Mouse (Mus musculus) midbrain, embryonic 11.5 days (tissue): ENCODE results near the gene Ddx43. TPM values are rescaled to one million over a fixed set of nuclear protein-coding genes. Genes with fewer than 3 reads are reported as not detected.

Experiments
- ATAC-seq: fragments of 200-750 bp; cut with Nextera tagmentation; 2 replicates; pipeline ENCODE4 v1.8.0; 2017; ENCODE audit warnings: moderate TSS enrichment, moderate library complexity; ENCODE audit not compliant: low FRiP score
- DNase-seq: peaks from one replicate; pipeline ENCODE4 v3.0.0; 2015; ENCODE audit warnings: low spot score; ENCODE audit errors: missing footprints
- H3K27ac ChIP-seq: fragments of 300-500 bp; sonication (generic); 2 replicates; pipeline ENCODE4 v1.5.1; 2014; ENCODE audit warnings: low read depth, low read length
- H3K27me3 ChIP-seq: fragments of 300-500 bp; sonication (generic); 2 replicates; pipeline ENCODE4 v1.6.1; 2014; ENCODE audit warnings: mild to moderate bottlenecking, low read length, moderate library complexity, mixed read lengths; ENCODE audit not compliant: control insufficient read depth, insufficient read depth
- H3K36me3 ChIP-seq: fragments of 300-500 bp; sonication (generic); 2 replicates; pipeline ENCODE4 v1.6.1; 2014; ENCODE audit warnings: mild to moderate bottlenecking, low read length, moderate library complexity, mixed read lengths; ENCODE audit not compliant: control insufficient read depth, insufficient read depth
- H3K4me1 ChIP-seq: fragments of 300-500 bp; sonication (generic); 2 replicates; pipeline ENCODE4 v1.6.1; 2014; ENCODE audit warnings: low read length; ENCODE audit not compliant: control insufficient read depth, insufficient read depth
- H3K4me2 ChIP-seq: fragments of 300-500 bp; sonication (generic); 2 replicates; pipeline ENCODE4 v1.6.1; 2014; ENCODE audit warnings: mild to moderate bottlenecking, moderate library complexity
- H3K4me3 ChIP-seq: fragments of 300-500 bp; sonication (generic); 2 replicates; pipeline ENCODE4 v1.5.1; 2014; ENCODE audit warnings: low read depth, low read length
- H3K9ac ChIP-seq: fragments of 300-500 bp; sonication (generic); 2 replicates; pipeline ENCODE4 v1.6.1; 2014; ENCODE audit warnings: low read length
- H3K9me3 ChIP-seq: fragments of 300-500 bp; sonication (generic); 2 replicates; pipeline ENCODE4 v1.6.1; 2016; ENCODE audit warnings: low read length; ENCODE audit not compliant: control insufficient read depth
- WGBS: fragments of 180-500 bp; shearing (Covaris S2); extraction: QIAGEN DNeasy Blood & Tissue Kit; methylation state at CpG from one replicate; pipeline ENCODE4 v1.1.7; 2014; 5-methylcytosine and 5-hydroxymethylcytosine counted together
- polyA plus RNA-seq: library from polyadenylated mRNA; unstranded; fragments of >200 nt; fragmentation: Nextera tagmentation; extraction: Ambion mirVana; gene quantifications from 2 replicates; pipeline ENCODE4 v1.2.1, GENCODE M21; 2014

The Ddx43 gene
- polyA plus RNA-seq, 1 experiment from 2014 or later = 0.56 TPM

- H3K27ac ChIP-seq = no peak overlapping the region
- WGBS = 85% methylated on average over 4 of the region's 4 CpGs
- no peak for ATAC-seq
Measured at GRCm38 (mm10) chr9:78428870-78429432, 33.4 kb downstream of the Ddx43 start.

GRCm38 (mm10) chr9:78429551-78429950 lies 34.0 kb downstream of the Ddx43 start:
- no peaks in the 10 kb centered on the region for H3K9me3 ChIP-seq
- no peaks in the 10 kb centered on the region for H3K36me3 ChIP-seq
- no peak overlapping the region for H3K27ac ChIP-seq
- H3K4me1 ChIP-seq = no peaks in the 10 kb centered on the region
- DNase-seq = no peak
- H3K4me3 ChIP-seq = no peak overlapping the region
- no peak overlapping the region for H3K4me2 ChIP-seq
- ATAC-seq = no peak
- H3K27me3 ChIP-seq = no peaks in the 10 kb centered on the region
- no peak overlapping the region for H3K9ac ChIP-seq
- WGBS = 68% methylated on average over 2 of the region's 2 CpGs

More at GRCm38 (mm10) chr9:78428870-78429432, 33.4 kb downstream of the Ddx43 start:
- Histone ChIP-seq H3K27me3 (no peaks in the 10 kb centered on the region), H3K4me1 (no peaks in the 10 kb centered on the region), H3K9me3 (no peaks in the 10 kb centered on the region), H3K4me2 (no peak overlapping the region), H3K9ac (no peak overlapping the region), H3K4me3 (no peak overlapping the region), H3K36me3 (no peaks in the 10 kb centered on the region)
- DNase-seq = no peak

- Histone ChIP-seq H3K4me3 (no peak overlapping the region), H3K9me3 (no peaks in the 10 kb centered on the region), H3K36me3 (no peaks in the 10 kb centered on the region), H3K27me3 (no peaks in the 10 kb centered on the region), H3K4me1 (no peaks in the 10 kb centered on the region), H3K4me2 (no peak overlapping the region), H3K27ac (no peak overlapping the region), H3K9ac (no peak overlapping the region)
- ATAC-seq (no peak), DNase-seq (no peak)
- WGBS = 87% methylated on average over 6 of the region's 6 CpGs
Measured at GRCm38 (mm10) chr9:78430486-78430885, 34.9 kb downstream of the Ddx43 start.

- no peak for DNase-seq
- H3K36me3 ChIP-seq = no peaks in the 10 kb centered on the region
Measured at GRCm38 (mm10) chr9:78432471-78432870, 36.9 kb downstream of the Ddx43 start.

GRCm38 (mm10) chr9:78439426-78439825 lies 43.8 kb downstream of the Ddx43 start:
- H3K9me3 ChIP-seq = no peaks in the 10 kb centered on the region

More at GRCm38 (mm10) chr9:78432471-78432870, 36.9 kb downstream of the Ddx43 start:
- Histone ChIP-seq H3K4me2 (no peak overlapping the region), H3K4me1 (no peaks in the 10 kb centered on the region), H3K4me3 (no peak overlapping the region), H3K9ac (no peak overlapping the region), H3K9me3 (no peaks in the 10 kb centered on the region), H3K27ac (no peak overlapping the region), H3K27me3 (no peaks in the 10 kb centered on the region)
- ATAC-seq = no peak
- WGBS = 89% methylated on average over 5 of the region's 5 CpGs

GRCm38 (mm10) chr9:78442237-78442578 lies 46.6 kb downstream of the Ddx43 start:
- Histone ChIP-seq H3K4me3 (peak overlapping the region; percentile 28), H3K27me3 (peaks cover 57% of the 10 kb centered on the region), H3K9me3 (no peaks in the 10 kb centered on the region), H3K27ac (no peak overlapping the region), H3K9ac (no peak overlapping the region), H3K4me1 (no peaks in the 10 kb centered on the region), H3K4me2 (peak overlapping the region; percentile 45; the same call in 1 of the 2 replicates), H3K36me3 (no peaks in the 10 kb centered on the region)
- DNase-seq = no peak
- peak; percentile 50; the same call in 1 of the 2 replicates for ATAC-seq
- WGBS = 5% methylated on average over 9 of the region's 9 CpGs

More at GRCm38 (mm10) chr9:78439426-78439825, 43.8 kb downstream of the Ddx43 start:
- no peaks in the 10 kb centered on the region for H3K36me3 ChIP-seq
- ATAC-seq (no peak), DNase-seq (no peak)
- H3K4me2 ChIP-seq = no peak overlapping the region
- H3K9ac ChIP-seq = no peak overlapping the region
- H3K4me3 ChIP-seq = no peak overlapping the region
- H3K4me1 ChIP-seq = no peaks in the 10 kb centered on the region
- H3K27ac ChIP-seq = no peak overlapping the region
- WGBS = 74% methylated on average over 5 of the region's 5 CpGs
- H3K27me3 ChIP-seq = peaks cover 48% of the 10 kb centered on the region

GRCm38 (mm10) chr9:78442579-78443392 lies 47.2 kb downstream of the Ddx43 start, which contains the start of gene Cgas:
Cgas (minus strand) TSS chr9:78443237.
- ATAC-seq = peak; percentile 72
- no peak within 1 kb of the TSS for H3K27ac ChIP-seq
- WGBS = under 1% methylated on average over 80 of the region's 81 CpGs

GRCm38 (mm10) chr9:78447606-78447972 lies 52.0 kb downstream of the Ddx43 start:
- peak overlapping the region; percentile 89 for H3K9ac ChIP-seq
- no peak overlapping the region for H3K27ac ChIP-seq
- peaks cover 27% of the 10 kb centered on the region for H3K27me3 ChIP-seq
- H3K4me1 ChIP-seq = peaks cover 6% of the 10 kb centered on the region
- H3K4me3 ChIP-seq = peak overlapping the region; percentile 88
- H3K9me3 ChIP-seq = no peaks in the 10 kb centered on the region
- WGBS = 25% methylated on average over 9 of the region's 9 CpGs
- DNase-seq = no peak
- H3K4me2 ChIP-seq = peak overlapping the region; percentile 59
- peak; percentile 56 for ATAC-seq
- H3K36me3 ChIP-seq = no peaks in the 10 kb centered on the region

More at GRCm38 (mm10) chr9:78442579-78443392, 47.2 kb downstream of the Ddx43 start, which contains the start of gene Cgas:
- Histone ChIP-seq H3K9me3 (no peaks in the 10 kb centered on the region), H3K27me3 (peaks cover 57% of the 10 kb centered on the region), H3K4me1 (no peaks in the 10 kb centered on the region), H3K4me3 (peak within 1 kb of the TSS; percentile 28), H3K36me3 (no peaks in the 10 kb centered on the region), H3K9ac (0 out of 2 replicates have a peak within 1 kb of the TSS, but pooled peaks have one; percentile 17), H3K4me2 (peak within 1 kb of the TSS; percentile 45)
- DNase-seq = peak; percentile 94
